Mouse (Mus musculus) forebrain, embryonic 10.5 days (tissue): Measurements from ENCODE around the gene Gm4969. TPM values are rescaled to one million over a fixed set of nuclear protein-coding genes. Genes with fewer than 3 reads are reported as not detected.

Experiments used
- DNase-seq: peaks from one replicate; pipeline ENCODE4 v3.0.0-alpha.2; 2017; ENCODE audit warnings: low spot score; ENCODE audit errors: extremely low spot score
- H3K27ac ChIP-seq: fragments of 300-500 bp; sonication (generic); 2 replicates; pipeline ENCODE4 v1.5.1; 2016; ENCODE audit warnings: mild to moderate bottlenecking
- H3K27me3 ChIP-seq: fragments of 300-500 bp; sonication (generic); 2 replicates; pipeline ENCODE4 v1.6.1; 2016; ENCODE audit warnings: mild to moderate bottlenecking; ENCODE audit not compliant: poor library complexity, severe bottlenecking
- H3K36me3 ChIP-seq: fragments of 300-500 bp; sonication (generic); replicated peaks from 2 replicates; pipeline ENCODE4 v1.6.1; 2016; ENCODE audit warnings: mild to moderate bottlenecking, moderate library complexity
- H3K4me1 ChIP-seq: fragments of 300-500 bp; sonication (generic); 2 replicates; pipeline ENCODE4 v1.6.1; 2016
- H3K4me3 ChIP-seq: fragments of 300-500 bp; sonication (generic); 2 replicates; pipeline ENCODE4 v1.5.1; 2016; ENCODE audit warnings: mild to moderate bottlenecking, moderate library complexity
- H3K9me3 ChIP-seq: fragments of 300-500 bp; sonication (generic); 2 replicates; pipeline ENCODE4 v1.6.1; 2016; ENCODE audit warnings: mild to moderate bottlenecking, moderate library complexity
- WGBS: fragments of 180-500 bp; shearing (Covaris S2); methylation state at CpG from one replicate; pipeline ENCODE4 v1.1.7; 2016; 5-methylcytosine and 5-hydroxymethylcytosine counted together
- microRNA-seq: library from miRNA; unstranded; fragments of <30 nt; microRNA quantifications from one replicate; pipeline ENCODE4, GENCODE M21; 2017
- polyA plus RNA-seq: library from polyadenylated mRNA; unstranded; fragments of >200 nt; fragmentation: Nextera tagmentation; extraction: Ambion mirVana; gene quantifications from 2 replicates; pipeline ENCODE4 v1.2.1, GENCODE M21; 2016

Gm4969 gene
- polyA plus RNA-seq, 1 experiment from 2014 or later: 1.1 TPM

GRCm38 (mm10) chr7:19052345-19053135 lies 65.6 kb downstream of the Gm4969 start:
- peaks cover 14% of the 10 kb centered on the region for H3K4me1 ChIP-seq
- H3K4me3 ChIP-seq: no peak overlapping the region
- 88% methylated on average over 15 of the region's 15 CpGs for WGBS
- H3K9me3 ChIP-seq: no peaks in the 10 kb centered on the region; the same call in 1 of the 2 replicates
- H3K27ac ChIP-seq: no peak overlapping the region
- no peaks in the 10 kb centered on the region for H3K27me3 ChIP-seq
- no peak for DNase-seq
- peaks cover 85% of the 10 kb centered on the region for H3K36me3 ChIP-seq

GRCm38 (mm10) chr7:19051161-19051560 lies 67.0 kb downstream of the Gm4969 start:
- Histone ChIP-seq H3K4me1 (peaks cover 14% of the 10 kb centered on the region), H3K27ac (no peak overlapping the region), H3K4me3 (no peak overlapping the region), H3K27me3 (no peaks in the 10 kb centered on the region), H3K36me3 (peaks cover 92% of the 10 kb centered on the region), H3K9me3 (no peaks in the 10 kb centered on the region)
- 66% methylated on average over 4 of the region's 4 CpGs for WGBS
- no peak for DNase-seq

GRCm38 (mm10) chr7:19050172-19050571 lies 68.0 kb downstream of the Gm4969 start:
- H3K36me3 ChIP-seq: peaks cover 97% of the 10 kb centered on the region
- no peak overlapping the region for H3K27ac ChIP-seq
- no peaks in the 10 kb centered on the region for H3K9me3 ChIP-seq
- WGBS: 89% methylated on average over 8 of the region's 8 CpGs
- no peak for DNase-seq
- H3K4me3 ChIP-seq: no peak overlapping the region
- H3K27me3 ChIP-seq: no peaks in the 10 kb centered on the region
- H3K4me1 ChIP-seq: peaks cover 14% of the 10 kb centered on the region

- peaks cover 98% of the 10 kb centered on the region for H3K36me3 ChIP-seq
Observed at GRCm38 (mm10) chr7:19049252-19049651, 68.9 kb downstream of the Gm4969 start.

More at GRCm38 (mm10) chr7:19049252-19049651, 68.9 kb downstream of the Gm4969 start:
- Histone ChIP-seq H3K9me3 (no peaks in the 10 kb centered on the region), H3K4me1 (peaks cover 7% of the 10 kb centered on the region), H3K27ac (no peak overlapping the region), H3K27me3 (no peaks in the 10 kb centered on the region), H3K4me3 (no peak overlapping the region)
- WGBS: 90% methylated on average over 5 of the region's 5 CpGs
- DNase-seq: no peak

Small RNA genes lying within 50 kb of the gene (microRNA-seq; reads per million reads assigned to microRNA genes)
- not detected for gene Mir3100

Other genes with a start within 250 kb of the Gm4969 start
- gene Pglyrp1, start 247.0 kb downstream of the Gm4969 start, polyA plus RNA-seq: 0.93 and 1.0 TPM in 2 replicates
- 30.0 and 31.0 TPM in 2 replicates for gene Ccdc61, start 208.0 kb downstream of the Gm4969 start, polyA plus RNA-seq
- 2.2 and 2.9 TPM in 2 replicates for gene Nova2, start 192.5 kb downstream of the Gm4969 start, polyA plus RNA-seq
- gene Nanos2, start 131.0 kb downstream of the Gm4969 start, polyA plus RNA-seq: 0.15 TPM in 1 of 2 replicates, not detected in the other
- 3.9 and 4.4 TPM in 2 replicates for gene Mypop, start 127.1 kb downstream of the Gm4969 start, polyA plus RNA-seq
- gene Irf2bp1, start 114.3 kb downstream of the Gm4969 start, polyA plus RNA-seq: 21.3 and 22.1 TPM in 2 replicates
- gene Foxa3, start 94.8 kb downstream of the Gm4969 start, polyA plus RNA-seq: not detected in 2 replicates
- gene Sympk, start 94.0 kb downstream of the Gm4969 start, polyA plus RNA-seq: 41.2 and 46.3 TPM in 2 replicates
- not detected in 2 replicates for gene Rsph6a, start 63.7 kb downstream of the Gm4969 start, polyA plus RNA-seq
- 14.4 and 16.3 TPM in 2 replicates for gene Dmwd, start 42.1 kb downstream of the Gm4969 start, polyA plus RNA-seq
- 8.3 and 9.1 TPM in 2 replicates for gene Dmpk, start 34.5 kb downstream of the Gm4969 start, polyA plus RNA-seq
- gene Six5, start 23.8 kb downstream of the Gm4969 start, polyA plus RNA-seq: 6.7 and 7.4 TPM in 2 replicates
- gene Fbxo46, start 1.5 kb upstream of the Gm4969 start, polyA plus RNA-seq: 17.8 and 18.4 TPM in 2 replicates
- 14.7 and 16.0 TPM in 2 replicates for gene Qpctl, start 30.9 kb upstream of the Gm4969 start, polyA plus RNA-seq
- 183 and 193 TPM in 2 replicates for gene Snrpd2, start 31.4 kb upstream of the Gm4969 start, polyA plus RNA-seq
- 0.22 and 0.25 TPM in 2 replicates for gene Gipr, start 47.8 kb upstream of the Gm4969 start, polyA plus RNA-seq
- gene Eml2, start 58.1 kb upstream of the Gm4969 start, polyA plus RNA-seq: 5.3 and 6.4 TPM in 2 replicates
- gene Gpr4, start 94.2 kb upstream of the Gm4969 start, polyA plus RNA-seq: 1.6 and 2.0 TPM in 2 replicates
- gene Opa3, start 110.0 kb upstream of the Gm4969 start, polyA plus RNA-seq: 50.7 and 51.4 TPM in 2 replicates
- 47.4 and 56.9 TPM in 2 replicates for gene Vasp, start 153.4 kb upstream of the Gm4969 start, polyA plus RNA-seq
- 0.41 and 0.51 TPM in 2 replicates for gene Ppm1n, start 161.7 kb upstream of the Gm4969 start, polyA plus RNA-seq
- 32.1 and 33.1 TPM in 2 replicates for gene Rtn2, start 164.3 kb upstream of the Gm4969 start, polyA plus RNA-seq
- 0.10 TPM in 1 of 2 replicates, not detected in the other for gene Fosb, start 191.7 kb upstream of the Gm4969 start, polyA plus RNA-seq
- 95.3 and 96.1 TPM in 2 replicates for gene Ercc1, start 226.4 kb upstream of the Gm4969 start, polyA plus RNA-seq
- 30.9 and 32.2 TPM in 2 replicates for gene Cd3eap, start 241.1 kb upstream of the Gm4969 start, polyA plus RNA-seq
- gene Ppp1r13l, start 241.4 kb upstream of the Gm4969 start, polyA plus RNA-seq: 5.4 and 6.3 TPM in 2 replicates